Mouse (Mus musculus): ENCODE measurements at regions not wholly inside any gene's neighbourhood (a gene's known extent, or its start where the extent isn't known, plus 50 kb on each side); places are given as distances from the start of the nearest gene placed in this dataset.

DNA sequence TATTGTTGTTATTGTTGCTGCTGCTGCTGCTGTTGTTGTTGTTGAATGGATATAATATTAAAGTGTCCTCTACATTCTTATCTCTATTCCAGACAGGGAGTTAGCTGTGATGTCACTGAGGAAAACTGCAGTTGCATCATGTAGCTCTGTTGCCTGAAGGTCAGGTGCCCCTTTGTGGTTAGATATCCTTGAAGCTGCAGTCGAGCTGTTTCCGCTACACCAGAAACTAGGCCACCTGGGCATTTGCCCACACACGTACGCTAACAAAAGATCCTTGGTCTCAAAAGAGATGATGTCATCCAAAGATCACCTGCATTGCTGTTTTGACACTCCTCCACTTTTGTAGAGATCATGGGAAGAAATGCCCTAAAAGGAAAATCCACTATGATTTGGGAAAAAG is 66.0 kb upstream of the Gm26657 start:
- in situ Hi-C loops (cut with MboI; ENCODE audit: low sequenced_read_pairs in 2 of 2, unreplicated experiment in 2 of 2): no loop called here
- Histone ChIP-seq H3K36me3 (ENCODE audit: control insufficient read depth, insufficient read depth, low read length, poor library complexity, severe bottlenecking) (no peaks in the 10 kb centered on the region), H3K27ac (ENCODE audit: insufficient read depth, low read depth, low read length, poor library complexity, severe bottlenecking) (no peak overlapping the region), H3K4me1 (ENCODE audit: control insufficient read depth in 2 of 2, insufficient read depth in 2 of 2, low read length in 2 of 2, poor library complexity in 1 of 2) (no peaks in the 10 kb centered on the region), H3K9ac (ENCODE audit: insufficient read depth, low read depth, low read length, poor library complexity, severe bottlenecking) (no peak overlapping the region), H3K9me3 (ENCODE audit: control insufficient read depth, insufficient read depth, low read depth, low read length) (no peaks in the 10 kb centered on the region), H3K4me3 (ENCODE audit: insufficient read depth in 1 of 2, low read depth in 1 of 2, low read length in 2 of 2, poor library complexity in 1 of 2, severe bottlenecking in 1 of 2) (no peak overlapping the region)
- DNase-seq (ENCODE audit: low read depth, low spot score): no peak
- TF ChIP-seq CHD2 (IDR thresholded peaks at IDR 0.05; ENCODE audit: low read depth, low read length) (no peak), ZNF384 (IDR thresholded peaks at IDR 0.05; ENCODE audit: low read depth, low read length) (no peak), MAFK (IDR thresholded peaks at IDR 0.05; ENCODE audit: insufficient read depth, low read depth, low read length) (no peak), ZC3H11A (IDR thresholded peaks at IDR 0.05; ENCODE audit: borderline replicate concordance, low read depth, low read length) (no peak), HCFC1 (IDR thresholded peaks at IDR 0.05; ENCODE audit: borderline replicate concordance, insufficient read depth, low read length) (no peak)

DNA sequence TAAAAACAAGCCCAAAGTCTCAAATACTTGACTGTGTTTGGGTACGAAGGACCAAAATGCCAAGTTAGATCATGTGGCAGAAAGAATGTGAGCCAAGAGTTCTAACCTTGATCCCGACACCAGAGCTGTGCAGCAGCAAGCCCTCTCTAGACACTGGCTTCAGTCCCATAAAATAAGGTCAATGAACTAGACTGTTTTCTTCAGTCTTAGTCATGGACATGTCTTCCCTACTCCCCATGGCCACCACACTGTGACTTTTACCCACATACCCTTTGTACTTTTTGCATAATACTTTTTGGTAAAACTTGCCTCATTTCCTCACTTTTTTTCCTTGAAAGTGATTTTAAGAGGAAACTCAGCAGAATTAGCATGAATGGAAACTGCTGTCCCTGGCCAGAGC is 74.9 kb upstream of the Gm26657 start:
- Histone ChIP-seq H3K36me3 (ENCODE audit: control insufficient read depth, insufficient read depth, low read length, poor library complexity, severe bottlenecking) (no peaks in the 10 kb centered on the region), H3K4me1 (ENCODE audit: control insufficient read depth in 2 of 2, insufficient read depth in 2 of 2, low read length in 2 of 2, poor library complexity in 1 of 2) (no peaks in the 10 kb centered on the region), H3K27ac (ENCODE audit: insufficient read depth, low read depth, low read length, poor library complexity, severe bottlenecking) (no peak overlapping the region), H3K4me3 (ENCODE audit: insufficient read depth in 1 of 2, low read depth in 1 of 2, low read length in 2 of 2, poor library complexity in 1 of 2, severe bottlenecking in 1 of 2) (no peak overlapping the region), H3K9me3 (ENCODE audit: control insufficient read depth, insufficient read depth, low read depth, low read length) (no peaks in the 10 kb centered on the region), H3K9ac (ENCODE audit: insufficient read depth, low read depth, low read length, poor library complexity, severe bottlenecking) (no peak overlapping the region)
- in situ Hi-C loops (cut with MboI; ENCODE audit: low sequenced_read_pairs in 2 of 2, unreplicated experiment in 2 of 2): no loop called here
- TF ChIP-seq CHD2 (IDR thresholded peaks at IDR 0.05; ENCODE audit: low read depth, low read length) (no peak), MAFK (IDR thresholded peaks at IDR 0.05; ENCODE audit: insufficient read depth, low read depth, low read length) (no peak), ZC3H11A (IDR thresholded peaks at IDR 0.05; ENCODE audit: borderline replicate concordance, low read depth, low read length) (no peak), HCFC1 (IDR thresholded peaks at IDR 0.05; ENCODE audit: borderline replicate concordance, insufficient read depth, low read length) (no peak), ZNF384 (IDR thresholded peaks at IDR 0.05; ENCODE audit: low read depth, low read length) (no peak)
- no peak for DNase-seq (ENCODE audit: low read depth, low spot score)

DNA sequence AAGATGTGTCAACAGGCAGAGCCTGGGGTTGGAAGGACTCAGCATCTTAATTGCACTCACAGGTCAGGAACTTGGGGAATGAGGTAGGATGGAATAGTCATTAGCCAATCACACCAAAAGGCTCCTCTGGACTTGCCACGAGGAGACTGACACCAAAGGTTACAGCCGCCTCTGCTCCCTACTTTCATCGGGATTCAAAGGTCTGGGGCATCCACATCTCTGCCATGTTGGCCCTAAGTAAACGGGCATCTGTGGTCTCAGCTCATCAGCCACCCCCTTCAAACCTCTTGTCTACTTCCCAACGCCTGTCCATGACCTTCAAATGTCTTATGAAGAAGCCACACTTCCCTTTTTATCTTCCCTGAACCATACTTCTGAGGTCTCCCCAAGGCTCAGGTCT is 78.1 kb upstream of the Gm26657 start:
- no peak for TF ChIP-seq ZNF384 (IDR thresholded peaks at IDR 0.05; ENCODE audit: low read depth, low read length)
- no peak for TF ChIP-seq ZC3H11A (IDR thresholded peaks at IDR 0.05; ENCODE audit: borderline replicate concordance, low read depth, low read length)
- TF ChIP-seq MAFK (IDR thresholded peaks at IDR 0.05; ENCODE audit: insufficient read depth, low read depth, low read length): no peak
- TF ChIP-seq CHD2 (IDR thresholded peaks at IDR 0.05; ENCODE audit: low read depth, low read length): no peak
- TF ChIP-seq HCFC1 (IDR thresholded peaks at IDR 0.05; ENCODE audit: borderline replicate concordance, insufficient read depth, low read length): no peak
- no peak overlapping the region for H3K27ac ChIP-seq (ENCODE audit: insufficient read depth, low read depth, low read length, poor library complexity, severe bottlenecking)
- in situ Hi-C loops (cut with MboI; ENCODE audit: low sequenced_read_pairs in 2 of 2, unreplicated experiment in 2 of 2): no loop called here

DNA sequence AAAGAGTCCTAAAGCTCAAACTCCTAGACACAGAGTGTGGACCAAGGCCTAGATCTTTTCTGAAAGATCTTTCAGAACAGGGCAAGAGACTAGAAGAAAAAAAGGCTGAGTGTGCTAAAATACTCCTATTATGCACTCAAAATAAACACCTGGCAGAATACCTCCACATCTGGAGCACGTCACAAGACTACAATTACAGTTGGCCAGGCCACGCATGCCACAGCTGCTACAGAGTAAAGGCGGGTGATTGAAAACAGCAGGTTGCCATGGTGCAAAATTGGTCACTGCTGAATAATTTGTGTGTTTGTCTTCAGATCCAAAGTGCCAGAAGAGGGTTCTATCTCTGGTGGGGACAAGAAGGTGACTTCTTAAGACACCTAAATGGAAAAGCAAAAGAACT is 82.8 kb upstream of the Gm26657 start:
- H3K9me3 ChIP-seq (ENCODE audit: control insufficient read depth, insufficient read depth, low read depth, low read length): no peaks in the 10 kb centered on the region
- H3K36me3 ChIP-seq (ENCODE audit: control insufficient read depth, insufficient read depth, low read length, poor library complexity, severe bottlenecking): no peaks in the 10 kb centered on the region
- no peak overlapping the region for H3K27ac ChIP-seq (ENCODE audit: insufficient read depth, low read depth, low read length, poor library complexity, severe bottlenecking)
- DNase-seq (ENCODE audit: low read depth, low spot score): no peak
- H3K4me1 ChIP-seq (ENCODE audit: control insufficient read depth in 2 of 2, insufficient read depth in 2 of 2, low read length in 2 of 2, poor library complexity in 1 of 2): no peaks in the 10 kb centered on the region
- TF ChIP-seq MAFK (IDR thresholded peaks at IDR 0.05; ENCODE audit: insufficient read depth, low read depth, low read length): no peak
- H3K4me3 ChIP-seq (ENCODE audit: insufficient read depth in 1 of 2, low read depth in 1 of 2, low read length in 2 of 2, poor library complexity in 1 of 2, severe bottlenecking in 1 of 2): no peak overlapping the region
- in situ Hi-C loops (cut with MboI; ENCODE audit: low sequenced_read_pairs in 2 of 2, unreplicated experiment in 2 of 2): no loop called here
- H3K9ac ChIP-seq (ENCODE audit: insufficient read depth, low read depth, low read length, poor library complexity, severe bottlenecking): no peak overlapping the region

More for the DNA sequence above, 78.1 kb upstream of the Gm26657 start:
- no peaks in the 10 kb centered on the region for H3K4me1 ChIP-seq (ENCODE audit: control insufficient read depth in 2 of 2, insufficient read depth in 2 of 2, low read length in 2 of 2, poor library complexity in 1 of 2)
- H3K9me3 ChIP-seq (ENCODE audit: control insufficient read depth, insufficient read depth, low read depth, low read length): no peaks in the 10 kb centered on the region
- DNase-seq (ENCODE audit: low read depth, low spot score): no peak
- no peaks in the 10 kb centered on the region for H3K36me3 ChIP-seq (ENCODE audit: control insufficient read depth, insufficient read depth, low read length, poor library complexity, severe bottlenecking)
- H3K4me3 ChIP-seq (ENCODE audit: insufficient read depth in 1 of 2, low read depth in 1 of 2, low read length in 2 of 2, poor library complexity in 1 of 2, severe bottlenecking in 1 of 2): no peak overlapping the region
- no peak overlapping the region for H3K9ac ChIP-seq (ENCODE audit: insufficient read depth, low read depth, low read length, poor library complexity, severe bottlenecking)

DNA sequence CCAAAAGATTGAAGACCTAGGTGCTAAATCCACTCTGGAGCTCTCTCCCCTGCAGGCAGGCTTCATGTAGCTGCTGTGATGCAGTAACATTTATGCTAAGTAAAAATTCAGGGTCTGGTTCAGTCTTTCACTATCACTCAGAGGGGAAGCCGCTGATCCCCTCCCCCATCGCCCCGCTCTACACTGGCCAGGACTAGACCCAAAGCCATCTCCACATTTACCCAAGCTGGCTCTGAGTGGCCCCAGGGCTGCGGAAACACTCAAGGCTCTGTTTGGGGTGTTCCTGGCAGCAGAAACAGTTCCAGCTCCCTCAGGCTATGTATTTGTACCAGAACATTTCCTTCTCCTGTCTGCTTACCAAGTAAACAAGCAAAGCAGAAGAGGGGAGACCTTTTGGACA is 85.5 kb upstream of the Gm26657 start:
- TF ChIP-seq CHD2 (IDR thresholded peaks at IDR 0.05; ENCODE audit: low read depth, low read length) (no peak), MAFK (IDR thresholded peaks at IDR 0.05; ENCODE audit: insufficient read depth, low read depth, low read length) (no peak), ZC3H11A (IDR thresholded peaks at IDR 0.05; ENCODE audit: borderline replicate concordance, low read depth, low read length) (no peak), HCFC1 (IDR thresholded peaks at IDR 0.05; ENCODE audit: borderline replicate concordance, insufficient read depth, low read length) (no peak), ZNF384 (IDR thresholded peaks at IDR 0.05; ENCODE audit: low read depth, low read length) (no peak)
- in situ Hi-C loops (cut with MboI; ENCODE audit: low sequenced_read_pairs in 2 of 2, unreplicated experiment in 2 of 2): no loop called here
- DNase-seq (ENCODE audit: low read depth, low spot score): no peak
- no peaks in the 10 kb centered on the region for H3K36me3 ChIP-seq (ENCODE audit: control insufficient read depth, insufficient read depth, low read length, poor library complexity, severe bottlenecking)
- H3K9me3 ChIP-seq (ENCODE audit: control insufficient read depth, insufficient read depth, low read depth, low read length): no peaks in the 10 kb centered on the region
- H3K4me3 ChIP-seq (ENCODE audit: insufficient read depth in 1 of 2, low read depth in 1 of 2, low read length in 2 of 2, poor library complexity in 1 of 2, severe bottlenecking in 1 of 2): no peak overlapping the region
- H3K9ac ChIP-seq (ENCODE audit: insufficient read depth, low read depth, low read length, poor library complexity, severe bottlenecking): no peak overlapping the region
- H3K4me1 ChIP-seq (ENCODE audit: control insufficient read depth in 2 of 2, insufficient read depth in 2 of 2, low read length in 2 of 2, poor library complexity in 1 of 2): no peaks in the 10 kb centered on the region
- H3K27ac ChIP-seq (ENCODE audit: insufficient read depth, low read depth, low read length, poor library complexity, severe bottlenecking): no peak overlapping the region
